Comparison of ENCODE assay signal across 8 mouse cellular contexts in the genomic region with DNA sequence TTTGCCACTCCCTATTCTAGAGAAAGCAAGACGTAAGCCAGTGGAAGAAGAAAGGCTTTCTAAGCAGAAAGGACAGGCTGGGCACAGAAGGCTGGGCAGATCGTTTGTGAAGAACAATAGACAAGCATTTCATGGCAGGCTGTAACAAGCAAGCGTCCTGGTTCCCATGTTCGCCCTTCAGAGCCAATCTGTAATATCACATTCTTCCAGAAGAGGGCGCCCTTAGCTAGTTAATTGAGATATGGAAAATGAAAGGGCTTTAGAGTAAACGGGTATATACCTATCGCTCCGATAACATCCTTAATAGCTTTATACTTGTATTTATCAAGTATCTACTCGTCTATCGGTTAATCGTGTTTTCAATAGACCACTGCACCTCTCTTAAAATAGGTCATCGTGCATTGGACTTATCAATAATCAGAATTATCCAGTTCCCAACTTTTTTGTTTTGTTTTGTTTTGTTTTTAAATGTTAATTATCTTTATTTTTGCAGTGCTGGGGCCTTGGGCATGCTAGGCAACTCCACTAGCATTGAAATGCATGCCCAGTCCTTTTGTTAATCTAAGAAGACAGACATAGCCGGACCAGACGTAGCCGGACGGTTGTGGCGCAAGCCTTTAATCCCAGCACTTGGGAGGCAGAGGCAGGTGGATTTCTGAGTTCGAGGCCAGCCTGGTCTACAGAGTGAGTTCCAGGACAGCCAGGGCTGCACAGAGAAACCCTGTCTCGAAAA. TPM values are rescaled to one million over a fixed set of nuclear protein-coding genes. Genes with fewer than 3 reads are reported as not detected.
A peak's percentile ranks its signal among the peaks of the same experiment; 100 is the strongest.
DNase-seq lines count a peak whose midpoint lies in the region; ATAC-seq and TF ChIP-seq lines count a peak whose summit lies in the region.

No protein-coding gene starts in this region.

- TF ChIP-seq CTCF in gastrocnemius, adult 2 months (IDR thresholded peaks at IDR 0.05) = peak; percentile 85

- H3K9me3 ChIP-seq in heart, embryonic 12.5 days (replicated peaks) = no peaks in the 10 kb centered on the region
- no peaks in the 10 kb centered on the region for H3K9me3 ChIP-seq in intestine, embryonic 16.5 days (ENCODE audit: control insufficient read depth, low read length)
- H3K9me3 ChIP-seq in limb, embryonic 11.5 days (ENCODE audit: control insufficient read depth, low read length) = no peaks in the 10 kb centered on the region
- H3K9me3 ChIP-seq in midbrain, embryonic 12.5 days = no peaks in the 10 kb centered on the region

- no peaks in the 10 kb centered on the region for H3K27me3 ChIP-seq in heart, embryonic 12.5 days (replicated peaks)
- no peaks in the 10 kb centered on the region for H3K27me3 ChIP-seq in intestine, embryonic 16.5 days (replicated peaks; ENCODE audit: control insufficient read depth, insufficient read depth, low read length)
- no peaks in the 10 kb centered on the region for H3K27me3 ChIP-seq in limb, embryonic 11.5 days (ENCODE audit: control insufficient read depth, insufficient read depth, low read length)
- no peaks in the 10 kb centered on the region for H3K27me3 ChIP-seq in midbrain, embryonic 12.5 days

- no peaks in the 10 kb centered on the region for H3K4me1 ChIP-seq in heart, embryonic 12.5 days (replicated peaks)
- H3K4me1 ChIP-seq in intestine, embryonic 16.5 days (ENCODE audit: control insufficient read depth, insufficient read depth, low read length) = no peaks in the 10 kb centered on the region
- H3K4me1 ChIP-seq in limb, embryonic 11.5 days (ENCODE audit: control insufficient read depth, insufficient read depth, low read length) = no peaks in the 10 kb centered on the region
- H3K4me1 ChIP-seq in midbrain, embryonic 12.5 days = no peaks in the 10 kb centered on the region

- no peak overlapping the region for H3K4me3 ChIP-seq in heart, embryonic 12.5 days
- H3K4me3 ChIP-seq in gastrocnemius, adult 2 months = peak overlapping the region; percentile 68
- no peak overlapping the region for H3K4me3 ChIP-seq in intestine, embryonic 16.5 days (ENCODE audit: low read length)
- no peak overlapping the region for H3K4me3 ChIP-seq in limb, embryonic 11.5 days (ENCODE audit: low read depth, low read length)
- H3K4me3 ChIP-seq in midbrain, embryonic 12.5 days = no peak overlapping the region

- no peak overlapping the region for H3K9ac ChIP-seq in heart, embryonic 12.5 days
- H3K9ac ChIP-seq in intestine, embryonic 16.5 days (ENCODE audit: low read depth, low read length) = 0 out of 2 replicates have a peak overlapping the region, but pooled peaks have one; percentile 33
- H3K9ac ChIP-seq in limb, embryonic 11.5 days (ENCODE audit: low read length) = no peak overlapping the region
- no peak overlapping the region for H3K9ac ChIP-seq in midbrain, embryonic 12.5 days (replicated peaks)

- no peak for ATAC-seq in heart, embryonic 12.5 days (ENCODE audit: insufficient number of reproducible peaks, low FRiP score)
- ATAC-seq in intestine, embryonic 16.5 days = peak; percentile 76; the same call in 1 of the 2 replicates
- ATAC-seq in limb, embryonic 11.5 days (ENCODE audit: insufficient number of reproducible peaks, low FRiP score, low TSS enrichment, low read depth) = no peak
- peak; percentile 68 for ATAC-seq in midbrain, embryonic 12.5 days (ENCODE audit: low FRiP score, low read depth)

- intact Hi-C loops in gastrocnemius, adult 2 months (cut with DNase I) = loop anchor here (1.0 to 5.0 kb wide), 2 partner anchors 113 to 181 kb away; no protein-coding TSS in a partner anchor

- H3K4me2 ChIP-seq in heart, embryonic 12.5 days = no peak overlapping the region
- H3K4me2 ChIP-seq in intestine, embryonic 16.5 days (ENCODE audit: low read depth, low read length) = 0 out of 2 replicates have a peak overlapping the region, but pooled peaks have one; percentile 9
- no peak overlapping the region for H3K4me2 ChIP-seq in limb, embryonic 11.5 days (ENCODE audit: low read depth, severe bottlenecking)
- no peak overlapping the region for H3K4me2 ChIP-seq in midbrain, embryonic 12.5 days (replicated peaks)

- no peaks in the 10 kb centered on the region for H3K36me3 ChIP-seq in heart, embryonic 12.5 days
- H3K36me3 ChIP-seq in intestine, embryonic 16.5 days (ENCODE audit: control insufficient read depth, insufficient read depth, low read length) = no peaks in the 10 kb centered on the region
- H3K36me3 ChIP-seq in limb, embryonic 11.5 days (ENCODE audit: control insufficient read depth, insufficient read depth, low read length) = no peaks in the 10 kb centered on the region
- no peaks in the 10 kb centered on the region for H3K36me3 ChIP-seq in midbrain, embryonic 12.5 days

- H3K27ac ChIP-seq in heart, embryonic 12.5 days (ENCODE audit: poor library complexity, severe bottlenecking) = no peak overlapping the region
- H3K27ac ChIP-seq in gastrocnemius, adult 2 months = peak overlapping the region; percentile 63
- H3K27ac ChIP-seq in intestine, embryonic 16.5 days (ENCODE audit: low read length) = no peak overlapping the region
- H3K27ac ChIP-seq in limb, embryonic 11.5 days (replicated peaks; ENCODE audit: low read depth, low read length) = no peak overlapping the region
- no peak overlapping the region for H3K27ac ChIP-seq in midbrain, embryonic 12.5 days (replicated peaks)

- DNase-seq in heart, adult 18-20 months = peak; percentile 79 to 92
- peak; percentile 71 for DNase-seq in cerebellum, adult 9-11 months
- DNase-seq in gastrocnemius, adult 2 months = peak; percentile 63
- DNase-seq in limb, embryonic 11.5 days (ENCODE audit: low spot score) = peak; percentile 85
- peak; percentile 78 for DNase-seq in skeletal muscle tissue, adult 2 months (ENCODE audit: low read depth, low spot score)

- 43% methylated on average over 19 of the region's 19 CpGs for WGBS in heart, embryonic 12.5 days
- 42% methylated on average over 19 of the region's 19 CpGs for WGBS in intestine, embryonic 16.5 days
- WGBS in limb, embryonic 11.5 days = 42% methylated on average over 19 of the region's 19 CpGs
- WGBS in midbrain, embryonic 12.5 days = 42% methylated on average over 19 of the region's 19 CpGs

RNA-seq across cellular contexts. Expression of a gene that starts 15.0 kb away (rescaled TPM):
- total RNA-seq in heart, adult 18-20 months (2021) = 100 to 1,000 TPM; 538 to 568 TPM
- polyA plus RNA-seq in heart, embryonic 12.5 days (2016; fragmentation: Nextera tagmentation; extraction: Ambion mirVana) = 613 and 621 TPM in 2 replicates
- 100 to 1,000 TPM; 585 to 675 TPM for total RNA-seq in gastrocnemius, adult 2 months (2021)
- polyA plus RNA-seq in intestine, embryonic 16.5 days (2015; fragmentation: Nextera tagmentation; extraction: Ambion mirVana) = 606 and 662 TPM in 2 replicates
- polyA plus RNA-seq in limb, embryonic 11.5 days (2014; fragmentation: Nextera tagmentation; extraction: Ambion mirVana) = 861 and 889 TPM in 2 replicates
- polyA plus RNA-seq in midbrain, embryonic 12.5 days (2016; fragmentation: Nextera tagmentation; extraction: Ambion mirVana) = 724 and 726 TPM in 2 replicates

RNA-seq across cellular contexts. Expression of a gene that starts 16.5 kb away (rescaled TPM):
- 1 to 10 TPM; 3.9 to 4.8 TPM for total RNA-seq in heart, adult 18-20 months (2021)
- polyA plus RNA-seq in heart, embryonic 12.5 days (2016; fragmentation: Nextera tagmentation; extraction: Ambion mirVana) = 9.8 and 9.9 TPM in 2 replicates
- total RNA-seq in gastrocnemius, adult 2 months (2021) = 1 to 10 TPM; 5.8 to 6.3 TPM
- 4.7 and 5.8 TPM in 2 replicates for polyA plus RNA-seq in intestine, embryonic 16.5 days (2015; fragmentation: Nextera tagmentation; extraction: Ambion mirVana)
- 13.4 and 16.0 TPM in 2 replicates for polyA plus RNA-seq in limb, embryonic 11.5 days (2014; fragmentation: Nextera tagmentation; extraction: Ambion mirVana)
- 21.3 and 22.6 TPM in 2 replicates for polyA plus RNA-seq in midbrain, embryonic 12.5 days (2016; fragmentation: Nextera tagmentation; extraction: Ambion mirVana)

RNA-seq across cellular contexts. Expression of a gene that starts 22.6 kb away (rescaled TPM):
- 10 to 100 TPM; 12.3 to 12.5 TPM for total RNA-seq in heart, adult 18-20 months (2021)
- 14.2 and 17.3 TPM in 2 replicates for polyA plus RNA-seq in heart, embryonic 12.5 days (2016; fragmentation: Nextera tagmentation; extraction: Ambion mirVana)
- total RNA-seq in gastrocnemius, adult 2 months (2021) = 10 to 100 TPM; 12.4 to 13.0 TPM
- 12.0 and 12.7 TPM in 2 replicates for polyA plus RNA-seq in intestine, embryonic 16.5 days (2015; fragmentation: Nextera tagmentation; extraction: Ambion mirVana)
- 18.0 and 19.6 TPM in 2 replicates for polyA plus RNA-seq in limb, embryonic 11.5 days (2014; fragmentation: Nextera tagmentation; extraction: Ambion mirVana)
- 21.5 and 21.6 TPM in 2 replicates for polyA plus RNA-seq in midbrain, embryonic 12.5 days (2016; fragmentation: Nextera tagmentation; extraction: Ambion mirVana)

RNA-seq across cellular contexts. Expression of a gene that starts 56.0 kb away (rescaled TPM):
- total RNA-seq in heart, adult 18-20 months (2021) = under 1 TPM; 0.40 to 0.93 TPM
- 0.66 and 0.74 TPM in 2 replicates for polyA plus RNA-seq in heart, embryonic 12.5 days (2016; fragmentation: Nextera tagmentation; extraction: Ambion mirVana)
- total RNA-seq in gastrocnemius, adult 2 months (2021) = under 1 TPM; 0.39 to 0.56 TPM
- 1.5 and 1.7 TPM in 2 replicates for polyA plus RNA-seq in intestine, embryonic 16.5 days (2015; fragmentation: Nextera tagmentation; extraction: Ambion mirVana)
- polyA plus RNA-seq in limb, embryonic 11.5 days (2014; fragmentation: Nextera tagmentation; extraction: Ambion mirVana) = 0.94 and 1.0 TPM in 2 replicates
- polyA plus RNA-seq in midbrain, embryonic 12.5 days (2016; fragmentation: Nextera tagmentation; extraction: Ambion mirVana) = 1.0 and 1.1 TPM in 2 replicates

Comparison
In these comparisons a context has a peak if more than half of its experiments do, and no peak if none do; other contexts are left out.
1. ATAC-seq: peak in intestine, embryonic 16.5 days (single experiment) and midbrain, embryonic 12.5 days (single experiment); none in heart, embryonic 12.5 days (single experiment) and limb, embryonic 11.5 days (single experiment).
2. Peak in every context shown above with its lines, with median percentiles within 50 percentile points of each other: DNase-seq.